Mouse (Mus musculus) heart, adult 8-10 months (tissue): ENCODE results near the gene A030005L19Rik. TPM values are rescaled to one million over a fixed set of nuclear protein-coding genes. Genes with fewer than 3 reads are reported as not detected.
"Not testable (repeated sequence)": the region's sequence is repeated elsewhere in the genome, so short reads cannot be mapped to it uniquely, and the experiment has no call there.

Source experiments
- DNase-seq: peaks from one replicate; pipeline ENCODE4 v3.0.0; 2022; ENCODE audit warnings: low spot score
- total RNA-seq, 4 experiments: library from RNA; stranded (reverse); gene quantifications; 2 replicates each; pipeline ENCODE4 v1.2.4; 2022

A030005L19Rik gene
- not detected for total RNA-seq

DNA sequence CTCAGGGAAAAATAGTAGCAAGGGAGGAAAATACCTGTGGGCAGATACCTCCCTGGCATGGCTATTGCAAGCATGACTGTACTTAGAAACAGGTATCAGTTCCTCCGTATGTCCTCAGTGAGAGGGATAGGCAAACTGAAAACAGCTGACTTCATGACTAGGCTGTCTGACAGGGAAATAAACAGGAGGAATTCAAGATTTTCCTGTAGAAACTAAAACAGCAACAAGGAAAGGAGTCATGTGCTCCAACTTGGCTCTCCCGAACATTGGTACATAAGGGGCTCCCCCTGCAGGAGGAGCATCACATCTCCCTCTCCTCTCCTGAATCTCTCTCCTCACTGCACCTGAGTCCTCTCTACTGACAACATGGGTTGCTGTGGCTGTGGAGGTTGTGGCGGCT lies at the start of gene A030005L19Rik:
A030005L19Rik (plus strand) TSS at position 301 of the 400 bp plus-strand sequence.
- no peak for DNase-seq

DNA sequence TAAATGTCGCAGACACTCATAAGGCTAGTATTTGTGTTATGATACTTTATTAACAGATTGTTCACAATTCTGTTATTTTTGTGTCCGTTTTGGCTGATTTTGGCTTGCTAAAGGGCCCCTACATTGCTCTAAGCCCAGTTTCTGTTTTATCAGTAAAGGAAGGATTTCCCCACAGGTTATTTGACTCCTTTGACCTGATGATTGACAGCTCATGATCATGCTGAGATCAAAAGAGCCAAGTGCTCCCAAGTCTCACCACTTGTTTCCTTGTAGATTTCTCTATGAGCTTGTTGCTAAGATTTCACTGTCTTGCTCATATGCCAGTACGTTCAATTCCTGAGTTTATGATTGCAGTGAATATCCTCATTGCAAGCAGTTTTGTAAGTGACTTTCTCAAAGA lies 42.9 kb upstream of the A030005L19Rik start:
- DNase-seq: no peak

DNA sequence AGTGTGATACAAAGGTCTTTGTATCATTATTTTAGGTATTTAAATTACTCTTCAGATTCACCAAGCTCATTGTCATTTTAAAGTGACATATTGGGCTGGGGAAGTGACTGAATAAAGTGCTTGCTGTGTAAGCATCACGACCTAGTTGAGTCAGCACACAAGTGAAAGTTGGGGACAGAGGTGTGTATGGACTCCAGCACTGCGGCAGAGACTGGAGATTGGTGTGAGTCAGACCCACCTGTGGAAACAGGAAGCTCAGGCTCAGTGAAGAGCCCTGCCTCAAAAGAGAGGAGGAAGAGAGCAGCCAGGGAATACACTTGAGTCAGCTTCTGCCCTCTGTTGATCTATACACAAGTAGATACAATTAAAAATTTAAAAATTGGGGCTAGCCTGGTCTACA lies 34.0 kb upstream of the A030005L19Rik start:
- no peak for DNase-seq

DNA sequence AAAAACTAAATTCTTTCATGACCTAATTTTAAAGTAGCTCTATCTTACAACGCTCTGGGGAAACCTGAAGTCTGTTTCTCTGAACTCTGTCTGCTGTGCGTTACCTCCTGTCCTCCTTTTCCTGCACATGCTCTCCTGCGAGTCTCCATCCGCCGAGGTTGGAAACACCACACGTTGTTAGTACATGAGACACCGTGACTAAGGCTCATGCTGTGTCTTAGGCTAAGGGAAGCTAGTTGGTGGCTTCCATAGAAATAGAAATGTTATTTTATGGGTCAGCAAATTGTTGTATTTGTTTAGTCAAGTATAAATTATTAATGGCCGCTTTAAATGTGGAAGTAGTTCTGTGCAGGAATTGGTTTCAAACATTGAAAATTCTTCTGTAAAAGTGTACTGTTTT lies 32.9 kb upstream of the A030005L19Rik start:
- DNase-seq: no peak

DNA sequence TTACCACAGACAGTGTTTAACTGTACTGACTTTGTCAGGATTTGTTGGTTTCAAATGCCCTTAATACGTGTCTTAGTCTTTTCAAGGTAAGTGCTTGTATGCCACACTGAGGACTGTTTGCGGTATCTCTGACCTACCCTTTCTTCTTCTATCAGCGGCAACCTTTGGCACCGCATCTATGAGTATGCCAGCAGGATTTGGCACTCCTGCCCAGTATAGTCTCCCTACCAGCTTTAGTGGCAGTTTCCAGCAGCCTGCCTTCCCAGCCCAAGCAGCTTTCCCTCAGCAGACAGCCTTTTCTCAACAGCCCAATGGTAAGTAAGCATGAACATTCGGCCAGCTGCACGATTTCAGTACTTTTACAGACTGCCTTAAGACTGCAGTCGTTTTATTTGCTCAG lies 19.9 kb upstream of the A030005L19Rik start:
- DNase-seq: no peak

DNA sequence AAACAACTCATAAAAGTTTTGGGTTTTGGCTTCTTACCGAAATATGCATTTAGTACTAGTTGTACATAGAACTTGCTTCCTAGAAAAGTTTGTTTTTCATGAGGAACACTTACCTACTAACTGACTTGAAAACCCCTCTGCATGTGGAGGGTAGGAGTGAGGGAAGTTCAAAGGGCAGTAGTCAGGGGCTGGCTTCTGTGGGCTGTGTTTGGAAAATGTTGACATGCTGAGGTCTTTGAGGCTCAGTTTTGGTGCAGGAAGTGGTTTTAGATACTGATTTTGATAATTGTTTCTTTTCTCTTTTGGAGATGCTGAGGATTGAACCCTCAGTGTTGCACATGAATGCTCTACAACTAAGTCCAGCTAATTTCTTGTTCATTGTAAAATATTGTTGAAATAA lies 12.6 kb upstream of the A030005L19Rik start:
- no peak for DNase-seq

DNA sequence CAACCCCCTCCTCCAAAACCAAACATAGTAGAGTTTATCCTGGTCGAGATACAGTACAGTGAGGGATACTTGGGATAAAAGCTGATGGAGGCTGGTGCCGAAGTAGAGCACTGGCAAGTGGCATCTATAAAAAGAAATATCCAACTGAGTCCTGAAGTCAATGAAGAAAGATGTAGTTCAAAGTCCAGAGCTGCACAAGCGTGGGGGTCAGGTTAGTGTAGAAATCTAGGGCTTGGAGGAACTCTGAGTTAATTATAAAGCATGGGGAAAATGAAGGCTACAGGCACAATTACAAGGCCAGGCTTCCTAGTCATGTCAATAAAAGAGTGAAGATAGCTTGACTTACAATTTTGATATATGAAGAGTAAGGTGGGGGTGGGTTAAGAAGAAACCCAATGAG lies 11.9 kb upstream of the A030005L19Rik start:
- DNase-seq: no peak

DNA sequence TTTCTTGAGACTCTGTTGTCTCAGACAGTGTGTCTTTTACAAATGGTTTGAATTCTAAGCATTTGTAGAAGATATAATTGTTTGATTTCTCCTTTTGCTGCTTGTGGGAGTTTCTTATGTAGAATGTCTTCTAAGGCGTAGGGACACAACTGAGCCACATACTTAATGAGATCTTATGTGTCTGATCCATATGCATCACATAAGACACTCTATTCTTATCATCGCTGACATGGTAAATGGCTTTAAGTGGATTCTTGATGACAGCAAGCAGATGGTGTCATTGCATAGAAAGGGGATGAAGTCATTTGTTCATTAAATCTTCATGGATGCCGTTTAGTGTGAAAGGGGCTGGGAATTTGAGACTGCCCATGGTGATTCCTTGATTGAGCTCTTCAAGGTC lies 7.2 kb upstream of the A030005L19Rik start:
- no peak for DNase-seq

DNA sequence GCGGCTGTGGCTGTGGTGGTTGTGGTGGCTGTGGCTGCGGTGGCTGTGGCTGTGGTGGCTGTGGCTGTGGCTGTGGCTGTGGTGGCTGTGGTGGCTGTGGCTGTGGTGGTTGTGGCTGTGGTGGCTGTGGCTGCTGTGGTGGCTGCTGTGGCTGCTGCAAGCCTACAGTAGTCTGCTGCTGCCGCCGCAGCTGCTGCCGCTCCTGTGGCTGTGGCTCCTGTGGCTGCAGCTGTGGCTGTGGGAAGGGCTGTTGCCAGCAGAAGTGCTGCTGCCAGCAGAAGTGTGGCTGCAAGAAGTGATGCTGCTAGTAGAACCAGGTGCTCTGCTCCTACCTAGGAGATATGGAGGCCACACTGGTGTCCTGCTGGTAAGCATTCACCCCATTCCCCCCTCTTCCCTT lies 309 bp downstream of the A030005L19Rik start:
- DNase-seq: not testable (repeated sequence)

DNA sequence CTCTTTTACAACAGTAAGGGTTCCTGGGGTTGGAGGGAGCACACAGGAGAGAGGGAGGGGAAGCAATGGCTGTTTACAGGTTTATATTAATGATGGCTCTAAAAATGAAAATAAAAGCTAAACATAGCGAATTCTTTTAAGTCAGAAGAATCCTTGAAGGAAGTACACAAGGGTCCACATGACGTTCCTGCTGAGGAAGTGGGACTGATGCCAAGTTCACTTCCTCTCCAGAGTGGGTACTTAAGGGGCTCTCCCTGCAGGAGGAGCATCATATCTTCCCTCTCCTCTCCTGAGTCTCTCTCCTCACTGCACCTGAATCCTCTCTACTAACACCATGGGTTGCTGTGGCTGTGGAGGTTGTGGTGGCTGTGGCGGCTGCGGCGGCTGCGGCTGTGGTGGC lies 11.5 kb downstream of the A030005L19Rik start, which contains the start of gene A030014E15Rik:
A030014E15Rik (plus strand) TSS at position 268 of the 400 bp plus-strand sequence.
- DNase-seq: peak; percentile 13

DNA sequence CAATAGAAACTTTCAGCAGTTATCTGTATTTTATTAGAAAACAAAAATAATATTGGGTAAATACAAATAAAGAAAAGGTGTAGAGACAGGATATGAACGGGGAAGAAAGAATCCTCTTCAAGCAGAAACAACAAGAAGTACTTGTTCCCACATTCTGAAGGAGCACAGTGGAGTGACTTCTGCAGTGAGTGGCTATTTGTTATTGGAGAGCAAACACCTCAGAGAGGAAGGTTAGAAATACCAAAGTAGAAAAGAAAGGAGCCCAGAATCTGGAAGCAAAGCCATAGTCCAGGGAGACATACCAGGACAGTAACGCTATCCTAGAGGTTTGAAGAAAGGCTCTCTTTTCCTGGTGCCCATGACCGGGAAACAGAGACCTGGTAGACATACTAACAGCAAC lies 17.4 kb downstream of the A030005L19Rik start:
- DNase-seq: not testable (repeated sequence)

DNA sequence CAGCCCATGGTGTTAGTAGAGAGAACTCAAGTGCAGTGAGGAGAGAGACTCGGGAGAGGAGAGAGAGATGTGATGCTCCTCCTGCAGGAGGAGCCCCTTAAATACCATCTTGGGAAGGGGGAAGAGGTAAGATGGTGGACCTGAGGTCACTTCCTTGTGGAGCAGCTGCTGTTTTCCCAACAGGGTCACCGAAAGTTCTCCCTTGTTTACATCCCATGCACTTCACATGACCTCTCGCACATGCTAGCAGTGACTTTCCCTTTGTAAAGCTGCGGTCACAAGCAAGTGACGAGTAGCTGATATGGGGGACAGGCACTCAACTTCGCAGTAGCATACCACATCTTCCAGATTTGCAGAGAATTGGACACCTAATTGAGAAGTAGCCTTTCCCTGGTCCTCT lies 18.2 kb downstream of the A030005L19Rik start, which contains the start of gene Gm6217:
Gm6217 (minus strand) TSS at position 74 of the 400 bp plus-strand sequence.
- DNase-seq: not testable (repeated sequence)

DNA sequence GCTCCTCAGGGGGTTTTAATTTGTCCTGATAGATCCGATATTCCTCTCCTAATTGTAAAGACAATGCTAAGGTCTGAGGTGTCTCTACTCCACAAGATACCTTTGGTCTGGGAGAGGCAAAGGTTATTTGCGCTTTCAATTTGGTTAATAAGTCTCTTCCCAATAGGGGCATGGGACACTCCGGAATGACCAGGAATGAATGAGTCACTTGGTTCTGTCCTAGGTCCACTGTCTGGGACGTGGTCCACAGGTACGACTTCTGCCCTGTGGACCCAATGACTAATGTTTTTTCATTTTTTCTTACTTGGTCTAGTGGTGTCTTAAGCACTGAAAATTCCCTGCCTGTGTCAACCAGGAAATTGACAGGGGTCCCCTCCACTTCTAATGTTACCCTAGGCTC lies 25.5 kb downstream of the A030005L19Rik start:
- no peak for DNase-seq

DNA sequence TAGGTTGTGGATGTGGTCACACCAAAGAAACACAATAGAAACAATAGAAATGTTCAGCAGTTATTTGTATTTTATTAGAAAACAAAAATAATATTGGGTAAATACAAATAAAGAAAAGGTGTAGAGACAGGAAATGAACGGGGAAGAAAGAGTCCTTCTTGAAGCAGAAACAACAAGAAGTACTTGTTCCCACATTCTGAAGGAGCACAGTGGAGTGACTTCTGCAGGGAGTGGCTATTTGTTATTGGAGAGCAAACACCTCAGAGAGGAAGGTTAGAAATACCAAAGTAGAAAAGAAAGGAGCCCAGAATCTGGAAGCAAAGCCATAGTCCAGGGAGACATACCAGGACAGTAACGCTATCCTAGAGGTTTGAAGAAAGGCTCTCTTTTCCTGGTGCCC lies 29.4 kb downstream of the A030005L19Rik start:
- DNase-seq: not testable (repeated sequence)

DNA sequence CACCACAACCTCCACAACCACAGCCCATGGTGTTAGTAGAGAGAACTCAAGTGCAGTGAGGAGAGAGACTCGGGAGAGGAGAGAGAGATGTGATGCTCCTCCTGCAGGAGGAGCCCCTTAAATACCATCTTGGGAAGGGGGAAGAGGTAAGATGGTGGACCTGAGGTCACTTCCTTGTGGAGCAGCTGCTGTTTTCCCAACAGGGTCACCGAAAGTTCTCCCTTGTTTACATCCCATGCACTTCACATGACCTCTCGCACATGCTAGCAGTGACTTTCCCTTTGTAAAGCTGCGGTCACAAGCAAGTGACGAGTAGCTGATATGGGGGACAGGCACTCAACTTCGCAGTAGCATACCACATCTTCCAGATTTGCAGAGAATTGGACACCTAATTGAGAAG lies 30.2 kb downstream of the A030005L19Rik start, which contains the start of gene A030003K21Rik:
A030003K21Rik (minus strand) TSS at position 94 of the 400 bp plus-strand sequence.
- not testable (repeated sequence) for DNase-seq

DNA sequence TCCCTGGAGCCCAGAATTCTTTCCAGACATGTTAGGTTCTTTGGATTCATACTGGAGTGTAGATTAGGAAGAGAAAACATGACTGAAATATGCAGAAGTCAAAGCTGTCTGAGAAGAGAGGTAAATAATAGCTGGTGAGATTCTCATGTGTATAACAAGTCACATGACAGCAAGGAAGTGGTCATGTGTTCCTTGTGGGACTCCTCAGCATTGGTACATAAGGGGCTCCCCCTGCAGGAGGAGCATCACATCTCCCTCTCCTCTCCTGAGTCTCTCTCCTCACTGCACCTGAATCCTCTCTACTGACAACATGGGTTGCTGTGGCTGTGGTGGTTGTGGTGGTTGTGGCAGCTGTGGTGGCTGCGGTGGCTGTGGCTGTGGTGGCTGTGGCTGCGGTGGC lies 32.9 kb downstream of the A030005L19Rik start:
- DNase-seq: not testable (repeated sequence)

DNA sequence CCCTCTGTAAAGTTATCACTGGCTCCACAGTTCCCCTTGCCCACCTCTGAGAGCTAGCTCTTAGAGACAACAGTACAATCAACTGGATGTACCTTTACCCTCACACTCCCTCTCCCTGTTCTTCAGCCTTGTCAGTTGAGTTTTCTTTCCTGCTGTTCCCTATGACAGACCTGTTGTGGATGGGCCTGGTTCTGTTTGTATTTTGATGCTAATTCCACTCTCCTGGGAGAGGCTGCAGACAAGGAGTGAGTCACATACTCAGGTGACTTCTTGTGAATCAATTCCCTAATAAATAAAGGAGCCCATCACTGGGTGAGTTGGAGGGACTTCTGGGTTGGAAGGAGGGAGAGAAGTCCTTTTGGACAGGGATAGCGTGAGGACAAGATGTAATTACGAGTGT lies 35.5 kb downstream of the A030005L19Rik start:
- no peak for DNase-seq

DNA sequence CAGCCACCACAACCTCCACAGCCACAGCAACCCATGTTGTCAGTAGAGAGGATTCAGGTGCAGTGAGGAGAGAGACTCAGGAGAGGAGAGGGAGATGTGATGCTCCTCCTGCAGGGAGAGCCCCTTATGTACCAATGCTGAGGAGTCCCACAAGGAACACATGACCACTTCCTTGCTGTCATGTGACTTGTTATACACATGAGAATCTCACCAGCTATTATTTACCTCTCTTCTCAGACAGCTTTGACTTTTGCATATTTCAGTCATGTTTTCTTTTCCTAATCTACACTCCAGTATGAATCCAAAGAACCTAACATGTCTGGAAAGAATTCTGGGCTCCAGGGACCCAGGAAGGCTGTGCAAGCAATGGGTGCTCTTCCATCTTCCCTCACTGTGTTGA lies 42.8 kb downstream of the A030005L19Rik start, which contains the start of gene Gm7544:
Gm7544 (minus strand) TSS at position 101 of the 400 bp plus-strand sequence.
- not testable (repeated sequence) for DNase-seq

DNA sequence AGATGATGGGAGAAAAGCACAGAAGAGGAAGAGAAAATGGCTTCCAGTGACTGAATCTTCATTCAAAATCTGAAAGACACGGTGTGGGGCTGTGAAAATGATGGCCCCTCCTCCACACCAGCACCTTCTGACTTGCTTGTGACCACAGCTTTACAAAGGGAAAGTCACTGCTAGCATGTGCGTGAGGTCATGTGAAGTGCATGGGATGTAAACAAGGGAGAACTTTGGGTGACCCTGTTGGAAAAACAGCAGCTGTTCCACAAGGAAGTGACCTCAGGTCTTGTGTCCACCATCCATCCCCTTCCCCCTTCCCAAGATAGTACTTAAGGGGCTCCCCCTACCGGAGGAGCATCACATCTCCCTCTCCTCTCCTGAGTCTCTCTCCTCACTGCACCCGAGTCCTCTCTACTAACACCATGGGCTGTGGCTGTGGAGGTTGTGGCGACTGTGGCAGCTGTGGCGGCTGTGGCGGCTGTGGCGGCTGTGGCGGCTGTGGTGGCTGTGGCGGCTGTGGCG lies 46.8 kb downstream of the A030005L19Rik start, which contains the start of gene Gm47955:
Gm47955 (plus strand) TSS at position 417 of the 516 bp plus-strand sequence.
- DNase-seq: no peak
